Mouse (Mus musculus): Measurements from ENCODE around the gene Smim23. TPM values are rescaled to one million over a fixed set of nuclear protein-coding genes. Genes with fewer than 3 reads are reported as not detected.

Smim23 gene
- polyA plus RNA-seq, 1 experiment = not detected

GRCm38 (mm10) chr11:32768642-32769343 lies 55.6 kb downstream of the Smim23 start:
- no peak overlapping the region for H3K4me3 ChIP-seq (replicated peaks; ENCODE audit: insufficient read depth, low read depth, low read length)
- H3K27me3 ChIP-seq (ENCODE audit: control insufficient read depth, insufficient read depth, low read length) = no peaks in the 10 kb centered on the region

More at GRCm38 (mm10) chr11:32768642-32769343, 55.6 kb downstream of the Smim23 start:
- 77% methylated on average over 12 of the region's 12 CpGs for WGBS
- no peak overlapping the region for H3K27ac ChIP-seq (ENCODE audit: insufficient read depth, low read length)
- TF ChIP-seq POLR2A (IDR thresholded peaks at IDR 0.05; ENCODE audit: borderline replicate concordance, insufficient read depth, low read length) = no peak
- no peak for TF ChIP-seq CTCF (IDR thresholded peaks at IDR 0.05; ENCODE audit: borderline replicate concordance, insufficient read depth, low read depth, low read length)
- no peak for DNase-seq
- no peaks in the 10 kb centered on the region for H3K4me1 ChIP-seq (ENCODE audit: control insufficient read depth, insufficient read depth, low read length)

Other genes with a start within 250 kb of the Smim23 start
- 122 and 132 TPM in 2 replicates for gene Fbxw11, start 181.9 kb downstream of the Smim23 start, polyA plus RNA-seq (2012; rRNA removed)

Measured in cerebellum, adult 2 months (tissue).